Mouse (Mus musculus) heart, adult 2 months (tissue): ENCODE results near the gene Mrtfa.

Source experiments
- CTCF ChIP-seq: fragments of 200-600 bp; IDR thresholded peaks from 2 replicates; pipeline ENCODE4 v1.8.1; 2022; ENCODE audit warnings: antibody characterized with exemption, mild to moderate bottlenecking, moderate library complexity
- EP300 ChIP-seq: fragments of 200-500 bp; IDR thresholded peaks from 2 replicates; pipeline ENCODE4 v1.6.1; 2011; ENCODE audit warnings: low read depth, low read length, control low read depth; ENCODE audit not compliant: insufficient read depth
- POLR2A ChIP-seq: fragments of 200-500 bp; IDR thresholded peaks from 2 replicates; pipeline ENCODE4 v1.6.1; 2011; ENCODE audit warnings: mild to moderate bottlenecking, low read depth, low read length, control low read depth; ENCODE audit not compliant: insufficient read depth

- no peak for TF ChIP-seq EP300
- TF ChIP-seq CTCF = no peak
- no peak for TF ChIP-seq POLR2A
Observed at GRCm38 (mm10) chr15:81087529-81087928, 103.0 kb downstream of the Mrtfa start.
